Mouse (Mus musculus) splenic B cell, adult 2 months (primary cell): Measurements from ENCODE around the gene Plxnb2.

Source experiments
- DNase-seq: peaks from one replicate; pipeline ENCODE4 v3.0.0-alpha.2; 2011; ENCODE audit warnings: low read depth, low spot score
- H3K27me3 ChIP-seq: 2 replicates; pipeline ENCODE4 v1.6.1; 2012; ENCODE audit warnings: mild to moderate bottlenecking, low read length, moderate library complexity, mixed read lengths; ENCODE audit not compliant: control insufficient read depth, poor library complexity, insufficient read depth, severe bottlenecking
- H3K36me3 ChIP-seq: 2 replicates; pipeline ENCODE4 v1.6.1; 2012; ENCODE audit warnings: mild to moderate bottlenecking, low read length, moderate library complexity, mixed read lengths; ENCODE audit not compliant: control insufficient read depth, poor library complexity, insufficient read depth, severe bottlenecking

Plxnb2 gene

GRCm38 (mm10) chr15:89180571-89181229 is at the start of gene Plxnb2:
Plxnb2 (minus strand) TSS chr15:89180788.
- peak; percentile 58 for DNase-seq
- Histone ChIP-seq H3K27me3 (no peaks in the 10 kb centered on the region), H3K36me3 (no peaks in the 10 kb centered on the region)

GRCm38 (mm10) chr15:89215611-89216233 is 35.1 kb upstream of the Plxnb2 start:
- Histone ChIP-seq H3K27me3 (no peaks in the 10 kb centered on the region), H3K36me3 (no peaks in the 10 kb centered on the region)
- DNase-seq = no peak

- H3K27me3 ChIP-seq = no peaks in the 10 kb centered on the region
- no peak for DNase-seq
- no peaks in the 10 kb centered on the region for H3K36me3 ChIP-seq
Measured at GRCm38 (mm10) chr15:89214953-89215352, 34.4 kb upstream of the Plxnb2 start.

- no peak for DNase-seq
- no peaks in the 10 kb centered on the region for H3K36me3 ChIP-seq
- H3K27me3 ChIP-seq = no peaks in the 10 kb centered on the region
Measured at GRCm38 (mm10) chr15:89213517-89213916, 32.9 kb upstream of the Plxnb2 start.

GRCm38 (mm10) chr15:89212495-89212894 is 31.9 kb upstream of the Plxnb2 start:
- no peaks in the 10 kb centered on the region for H3K36me3 ChIP-seq
- no peaks in the 10 kb centered on the region for H3K27me3 ChIP-seq
- DNase-seq = no peak

- H3K36me3 ChIP-seq = no peaks in the 10 kb centered on the region
- DNase-seq = no peak
- H3K27me3 ChIP-seq = no peaks in the 10 kb centered on the region
Measured at GRCm38 (mm10) chr15:89211716-89212461, 31.3 kb upstream of the Plxnb2 start.

- Histone ChIP-seq H3K27me3 (no peaks in the 10 kb centered on the region), H3K36me3 (no peaks in the 10 kb centered on the region)
- peak; percentile 77 for DNase-seq
Measured at GRCm38 (mm10) chr15:89210915-89211715, 30.5 kb upstream of the Plxnb2 start, which contains the start of gene Ppp6r2. Ppp6r2 (plus strand) TSS chr15:89211553.

- H3K36me3 ChIP-seq = no peaks in the 10 kb centered on the region
- H3K27me3 ChIP-seq = no peaks in the 10 kb centered on the region
- DNase-seq = peak; percentile 91
Measured at GRCm38 (mm10) chr15:89209886-89210761, 29.5 kb upstream of the Plxnb2 start.

- Histone ChIP-seq H3K36me3 (no peaks in the 10 kb centered on the region), H3K27me3 (no peaks in the 10 kb centered on the region)
- DNase-seq = no peak
Measured at GRCm38 (mm10) chr15:89207457-89207856, 26.9 kb upstream of the Plxnb2 start.

GRCm38 (mm10) chr15:89197056-89197455 is 16.5 kb upstream of the Plxnb2 start:
- DNase-seq = no peak
- Histone ChIP-seq H3K27me3 (no peaks in the 10 kb centered on the region), H3K36me3 (no peaks in the 10 kb centered on the region)

- Histone ChIP-seq H3K36me3 (no peaks in the 10 kb centered on the region), H3K27me3 (no peaks in the 10 kb centered on the region)
- DNase-seq = peak; percentile 98
Measured at GRCm38 (mm10) chr15:89196313-89196706, 15.7 kb upstream of the Plxnb2 start, which contains the start of gene Dennd6b. Dennd6b (minus strand) TSS chr15:89196496.

- peak; percentile 87 for DNase-seq
Measured at GRCm38 (mm10) chr15:89195690-89196312, 15.2 kb upstream of the Plxnb2 start.

GRCm38 (mm10) chr15:89195261-89195681 is 14.7 kb upstream of the Plxnb2 start:
- DNase-seq = no peak
- H3K27me3 ChIP-seq = no peaks in the 10 kb centered on the region

More at GRCm38 (mm10) chr15:89195690-89196312, 15.2 kb upstream of the Plxnb2 start:
- H3K27me3 ChIP-seq = no peaks in the 10 kb centered on the region
- H3K36me3 ChIP-seq = no peaks in the 10 kb centered on the region

More at GRCm38 (mm10) chr15:89195261-89195681, 14.7 kb upstream of the Plxnb2 start:
- no peaks in the 10 kb centered on the region for H3K36me3 ChIP-seq
